Mouse (Mus musculus) olfactory bulb, adult 2 months (tissue): Measurements from ENCODE around the gene H2-M10.6.
"Not testable (repeated sequence)": the region's sequence is repeated elsewhere in the genome, so short reads cannot be mapped to it uniquely, and the experiment has no call there.

Experiments
- CTCF ChIP-seq: fragments of 200-500 bp; IDR thresholded peaks from 2 replicates; pipeline ENCODE4 v1.5.1; 2012; ENCODE audit warnings: low read depth, mild to moderate bottlenecking, low read length, moderate library complexity; ENCODE audit not compliant: insufficient read depth
- POLR2A ChIP-seq: fragments of 200-500 bp; IDR thresholded peaks from 2 replicates; pipeline ENCODE4 v1.6.1; 2012; ENCODE audit warnings: mild to moderate bottlenecking, low read depth, low read length, moderate library complexity; ENCODE audit not compliant: insufficient read depth

- TF ChIP-seq CTCF, POLR2A: not testable (repeated sequence)
These were observed 14.0 kb downstream of the H2-M10.6 start for GRCm38 (mm10) chr17:36826002-36826401.
